ENCODE assay signal across 10 mouse cellular contexts in the genomic region with DNA sequence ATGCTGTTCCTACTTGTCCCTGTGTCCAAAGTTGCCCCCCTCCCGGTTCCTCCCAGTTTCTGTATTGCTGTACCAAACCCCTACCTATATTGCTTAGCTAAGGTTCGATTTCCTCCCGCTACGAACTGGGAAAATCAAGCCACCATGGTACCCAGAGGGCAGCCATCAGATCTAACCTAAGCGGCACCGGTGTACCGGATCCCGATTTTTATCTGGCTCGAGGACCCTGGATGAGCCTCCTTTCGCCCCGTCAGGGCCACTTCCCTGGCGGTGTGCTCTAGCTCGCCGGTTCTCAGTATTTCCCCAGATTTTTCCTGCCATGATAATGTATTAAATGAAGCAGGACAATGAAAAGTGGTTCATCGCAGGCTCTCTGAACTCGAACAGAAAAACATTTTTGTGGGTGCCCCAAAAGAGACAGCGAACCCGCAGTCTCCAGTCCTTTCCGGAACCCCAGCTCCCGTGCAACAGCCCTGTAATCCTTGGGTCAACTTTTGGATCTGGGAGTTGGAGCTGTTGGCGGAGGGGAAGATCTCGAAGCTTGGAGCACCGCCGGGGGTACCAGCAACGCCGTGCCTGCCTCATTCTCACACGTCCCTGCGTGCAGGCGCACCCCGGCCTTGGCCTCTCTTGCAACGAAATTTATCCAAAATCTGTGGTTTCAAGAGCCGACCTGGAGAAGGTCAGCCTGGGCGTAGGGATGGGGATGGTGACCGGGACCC. TPM values are rescaled to one million over a fixed set of nuclear protein-coding genes. Genes with fewer than 3 reads are reported as not detected.
DNase-seq lines count a peak whose midpoint lies in the region; ATAC-seq lines count a peak whose summit lies in the region.
"Had no signal": no experiment of that assay in that cellular context is flagged by ENCODE, and none has a peak within 500 bp of the region (broad histone marks: within the 10 kb centered on the region; RNA-seq: fewer than 3 reads in every experiment).

No protein-coding gene starts in this region.

- 1% methylated on average over 34 of the region's 34 CpGs for WGBS in forebrain, embryonic 11.5 days
- WGBS in forebrain, embryonic 16.5 days = 4% methylated on average over 34 of the region's 34 CpGs
- WGBS in hindbrain, embryonic 12.5 days = under 1% methylated on average over 34 of the region's 34 CpGs
- 1% methylated on average over 34 of the region's 34 CpGs for WGBS in neural tube, embryonic 13.5 days

- no peaks in the 10 kb centered on the region for H3K36me3 ChIP-seq in forebrain, embryonic 11.5 days (ENCODE audit: control insufficient read depth, insufficient read depth, low read length)
- no peaks in the 10 kb centered on the region for H3K36me3 ChIP-seq in forebrain, embryonic 16.5 days (ENCODE audit: control insufficient read depth, insufficient read depth)
- no peaks in the 10 kb centered on the region for H3K36me3 ChIP-seq in hindbrain, embryonic 12.5 days
- no peaks in the 10 kb centered on the region for H3K36me3 ChIP-seq in neural tube, embryonic 13.5 days

- no peak overlapping the region for H3K4me3 ChIP-seq in forebrain, embryonic 11.5 days (ENCODE audit: low read depth, low read length)
- no peak overlapping the region for H3K4me3 ChIP-seq in forebrain, embryonic 16.5 days (replicated peaks; ENCODE audit: low read length)
- H3K4me3 ChIP-seq in hindbrain, embryonic 12.5 days = peak overlapping the region; percentile 16
- H3K4me3 ChIP-seq in neural tube, embryonic 13.5 days = peak overlapping the region; percentile 18
- H3K4me3 ChIP-seq: erythroblast, embryonic 14.5 days had no signal

- no peaks in the 10 kb centered on the region for H3K9me3 ChIP-seq in forebrain, embryonic 11.5 days (ENCODE audit: control insufficient read depth, low read length)
- no peaks in the 10 kb centered on the region for H3K9me3 ChIP-seq in forebrain, embryonic 16.5 days (ENCODE audit: control insufficient read depth, low read length)
- no peaks in the 10 kb centered on the region for H3K9me3 ChIP-seq in hindbrain, embryonic 12.5 days (replicated peaks)
- H3K9me3 ChIP-seq in neural tube, embryonic 13.5 days = no peaks in the 10 kb centered on the region

- H3K27ac ChIP-seq in forebrain, embryonic 11.5 days (ENCODE audit: low read depth, low read length) = no peak overlapping the region
- no peak overlapping the region for H3K27ac ChIP-seq in forebrain, embryonic 16.5 days (ENCODE audit: low read length)
- no peak overlapping the region for H3K27ac ChIP-seq in hindbrain, embryonic 12.5 days
- 0 out of 2 replicates have a peak overlapping the region, but pooled peaks have one; percentile 23 for H3K27ac ChIP-seq in neural tube, embryonic 13.5 days (replicated peaks)

- peaks cover 64% of the 10 kb centered on the region for H3K27me3 ChIP-seq in forebrain, embryonic 11.5 days (ENCODE audit: control insufficient read depth, insufficient read depth, low read length)
- H3K27me3 ChIP-seq in forebrain, embryonic 16.5 days (replicated peaks; ENCODE audit: control insufficient read depth, insufficient read depth, low read length) = peaks cover 60% of the 10 kb centered on the region
- peaks cover 96% of the 10 kb centered on the region for H3K27me3 ChIP-seq in hindbrain, embryonic 12.5 days
- peaks cover 99% of the 10 kb centered on the region for H3K27me3 ChIP-seq in neural tube, embryonic 13.5 days

- no peak for ATAC-seq in forebrain, embryonic 11.5 days (replicated peaks; ENCODE audit: low FRiP score)
- ATAC-seq in forebrain, embryonic 16.5 days = no peak
- no peak for ATAC-seq in hindbrain, embryonic 12.5 days (ENCODE audit: low FRiP score)
- ATAC-seq in neural tube, embryonic 13.5 days (ENCODE audit: low read depth) = no peak

- peak; percentile 65 for DNase-seq in forebrain, embryonic 11.5 days (ENCODE audit: low spot score)
- DNase-seq in retina, postnatal 1 day = peak; percentile 45
- no peak for DNase-seq in retina, embryonic 14.5 days (ENCODE audit: low spot score)
- DNase-seq in urinary bladder, postnatal 10 days (ENCODE audit: low spot score) = no peak
- no peak for DNase-seq in urinary bladder, adult 18-20 months (ENCODE audit: low spot score in 2 of 2)

- no peak overlapping the region for H3K9ac ChIP-seq in forebrain, embryonic 11.5 days (ENCODE audit: low read length)
- no peak overlapping the region for H3K9ac ChIP-seq in forebrain, embryonic 16.5 days (replicated peaks; ENCODE audit: low read depth, low read length)
- no peak overlapping the region for H3K9ac ChIP-seq in hindbrain, embryonic 12.5 days
- peak overlapping the region; percentile 41; the same call in 1 of the 2 replicates for H3K9ac ChIP-seq in neural tube, embryonic 13.5 days

- H3K4me2 ChIP-seq in forebrain, embryonic 11.5 days (ENCODE audit: low read depth, low read length, severe bottlenecking) = no peak overlapping the region
- no peak overlapping the region for H3K4me2 ChIP-seq in forebrain, embryonic 16.5 days (ENCODE audit: low read length)
- H3K4me2 ChIP-seq in hindbrain, embryonic 12.5 days (replicated peaks) = no peak overlapping the region
- H3K4me2 ChIP-seq in neural tube, embryonic 13.5 days = no peak overlapping the region

- H3K4me1 ChIP-seq in forebrain, embryonic 11.5 days (replicated peaks; ENCODE audit: control insufficient read depth, insufficient read depth, low read length) = peaks cover 11% of the 10 kb centered on the region; the same call in 1 of the 2 replicates
- H3K4me1 ChIP-seq in forebrain, embryonic 16.5 days (replicated peaks; ENCODE audit: control insufficient read depth, insufficient read depth, low read length) = peaks cover 23% of the 10 kb centered on the region
- peaks cover 14% of the 10 kb centered on the region for H3K4me1 ChIP-seq in hindbrain, embryonic 12.5 days
- peaks cover 21% of the 10 kb centered on the region for H3K4me1 ChIP-seq in neural tube, embryonic 13.5 days (replicated peaks)

RNA-seq across cellular contexts. Expression of gene Vsx2, which starts 1.3 kb away (rescaled TPM):
- not detected in 2 replicates for polyA plus RNA-seq in forebrain, embryonic 11.5 days (2014; fragmentation: Nextera tagmentation; extraction: Ambion mirVana)
- polyA plus RNA-seq in forebrain, embryonic 16.5 days (2015; fragmentation: Nextera tagmentation; extraction: Ambion mirVana) = 0.06 and 0.10 TPM in 2 replicates
- polyA plus RNA-seq in hindbrain, embryonic 12.5 days (2016; fragmentation: Nextera tagmentation; extraction: Ambion mirVana) = 8.3 and 9.4 TPM in 2 replicates
- polyA plus RNA-seq in neural tube, embryonic 13.5 days (2015; fragmentation: Nextera tagmentation; extraction: Ambion mirVana) = 7.5 and 7.7 TPM in 2 replicates
- polyA plus RNA-seq: erythroblast, embryonic 14.5 days; lung, embryonic 16.5 days had no signal

RNA-seq across cellular contexts. Expression of gene Abcd4, which starts 46.4 kb away (rescaled TPM):
- polyA plus RNA-seq in forebrain, embryonic 11.5 days (2014; fragmentation: Nextera tagmentation; extraction: Ambion mirVana) = 12.1 and 14.2 TPM in 2 replicates
- 10.1 and 15.5 TPM in 2 replicates for polyA plus RNA-seq in forebrain, embryonic 16.5 days (2015; fragmentation: Nextera tagmentation; extraction: Ambion mirVana)
- 13.7 and 17.1 TPM in 2 replicates for polyA plus RNA-seq in hindbrain, embryonic 12.5 days (2016; fragmentation: Nextera tagmentation; extraction: Ambion mirVana)
- 12.8 TPM in 2 replicates for polyA plus RNA-seq in neural tube, embryonic 13.5 days (2015; fragmentation: Nextera tagmentation; extraction: Ambion mirVana)

Comparison
In these comparisons a context has a peak if more than half of its experiments do, and no peak if none do; other contexts are left out.
1. DNase-seq: peak in forebrain, embryonic 11.5 days (single experiment) and retina, postnatal 1 day (single experiment); none in retina, embryonic 14.5 days (single experiment), urinary bladder, postnatal 10 days (single experiment) and urinary bladder, adult 18-20 months (0 of 2).
2. H3K4me3 ChIP-seq: peak in hindbrain, embryonic 12.5 days (single experiment) and neural tube, embryonic 13.5 days (single experiment); none in forebrain, embryonic 11.5 days (single experiment) and forebrain, embryonic 16.5 days (single experiment).